Mouse (Mus musculus) heart, embryonic 16.5 days (tissue): ENCODE results near the gene Mrpl39. TPM values are rescaled to one million over a fixed set of nuclear protein-coding genes. Genes with fewer than 3 reads are reported as not detected.

ENCODE experiments used
- ATAC-seq: fragments of 200-750 bp; cut with Nextera tagmentation; replicated peaks from 2 replicates; pipeline ENCODE4 v1.8.0; 2017; ENCODE audit warnings: moderate number of reproducible peaks; ENCODE audit not compliant: insufficient read depth, low FRiP score; ENCODE audit errors: extremely low read depth
- H3K27ac ChIP-seq: fragments of 300-500 bp; sonication (generic); 2 replicates; pipeline ENCODE4 v1.5.1; 2014; ENCODE audit warnings: mild to moderate bottlenecking, low read length, control low read depth, moderate library complexity
- H3K27me3 ChIP-seq: fragments of 300-500 bp; sonication (generic); 2 replicates; pipeline ENCODE4 v1.6.1; 2014; ENCODE audit warnings: low read length, mixed read lengths; ENCODE audit not compliant: control insufficient read depth, insufficient read depth
- H3K36me3 ChIP-seq: fragments of 300-500 bp; sonication (generic); 2 replicates; pipeline ENCODE4 v1.6.1; 2014; ENCODE audit not compliant: control insufficient read depth, insufficient read depth
- H3K4me1 ChIP-seq: fragments of 300-500 bp; sonication (generic); 2 replicates; pipeline ENCODE4 v1.6.1; 2014; ENCODE audit warnings: low read length, mixed read lengths; ENCODE audit not compliant: control insufficient read depth, insufficient read depth
- H3K4me2 ChIP-seq: fragments of 300-500 bp; sonication (generic); 2 replicates; pipeline ENCODE4 v1.6.1; 2014; ENCODE audit warnings: low read depth, mild to moderate bottlenecking, control low read depth, low read length
- H3K4me3 ChIP-seq: fragments of 300-500 bp; sonication (generic); 2 replicates; pipeline ENCODE4 v1.5.1; 2014; ENCODE audit warnings: mild to moderate bottlenecking, control low read depth, low read length
- H3K9ac ChIP-seq: fragments of 300-500 bp; sonication (generic); 2 replicates; pipeline ENCODE4 v1.6.1; 2014; ENCODE audit warnings: low read length, control low read depth
- H3K9me3 ChIP-seq: fragments of 300-500 bp; sonication (generic); replicated peaks from 2 replicates; pipeline ENCODE4 v1.6.1; 2016; ENCODE audit warnings: low read length; ENCODE audit not compliant: control insufficient read depth
- WGBS: fragments of 180-500 bp; shearing (Covaris S2); extraction: QIAGEN DNeasy Blood & Tissue Kit; methylation state at CpG from one replicate; pipeline ENCODE4 v1.1.7; 2014; 5-methylcytosine and 5-hydroxymethylcytosine counted together
- microRNA counts: library from miRNA; unstranded; fragments of <30 nt; microRNA quantifications from one replicate; lab custom pipeline; 2016
- microRNA-seq: library from miRNA; unstranded; fragments of <30 nt; microRNA quantifications from one replicate; pipeline ENCODE4, GENCODE M21; 2017
- polyA plus RNA-seq: library from polyadenylated mRNA; unstranded; fragments of >200 nt; fragmentation: Nextera tagmentation; extraction: Ambion mirVana; gene quantifications from 2 replicates; pipeline ENCODE4 v1.2.1, GENCODE M21; 2015

Gene Mrpl39
- polyA plus RNA-seq, 1 experiment from 2014 or later = 53.4 TPM

DNA sequence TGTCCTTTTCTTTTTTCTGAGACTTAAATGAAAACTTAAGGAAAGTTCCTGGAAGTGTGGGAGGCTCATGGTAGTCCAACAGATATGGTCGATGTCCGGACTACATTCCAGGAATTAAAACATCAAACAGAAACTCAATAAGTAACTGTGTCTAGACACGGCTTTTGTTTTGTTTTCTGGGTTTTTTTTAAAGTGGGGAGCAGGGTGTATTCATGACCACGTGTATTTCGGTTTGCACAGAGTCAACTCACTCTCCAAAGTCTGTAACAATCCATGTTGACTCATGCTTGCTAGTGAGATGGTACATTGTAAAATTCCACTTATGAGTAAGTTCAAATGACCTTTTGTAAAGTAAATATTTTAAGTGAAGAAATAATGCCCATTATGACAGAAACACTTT, 54.8 kb downstream of the Mrpl39 start:
- Histone ChIP-seq H3K4me2 (no peak overlapping the region), H3K4me3 (no peak overlapping the region), H3K36me3 (no peaks in the 10 kb centered on the region), H3K4me1 (no peaks in the 10 kb centered on the region), H3K9me3 (no peaks in the 10 kb centered on the region; the same call in 1 of the 2 replicates), H3K27ac (no peak overlapping the region), H3K27me3 (no peaks in the 10 kb centered on the region), H3K9ac (no peak overlapping the region)
- ATAC-seq = no peak
- 66% methylated on average over 5 of the region's 5 CpGs for WGBS

- WGBS = 84% methylated on average over 3 of the region's 3 CpGs
- H3K9ac ChIP-seq = no peak overlapping the region
- H3K4me1 ChIP-seq = no peaks in the 10 kb centered on the region
- no peak overlapping the region for H3K27ac ChIP-seq
- ATAC-seq = no peak
- H3K4me2 ChIP-seq = no peak overlapping the region
- H3K36me3 ChIP-seq = no peaks in the 10 kb centered on the region
- H3K27me3 ChIP-seq = no peaks in the 10 kb centered on the region
- H3K9me3 ChIP-seq = no peaks in the 10 kb centered on the region; the same call in 1 of the 2 replicates
- H3K4me3 ChIP-seq = no peak overlapping the region
Observed at GRCm38 (mm10) chr16:84677292-84677691, 58.2 kb downstream of the Mrpl39 start.

MicroRNAs encoded within 50 kb of the gene (microRNA counts, 519-probe panel; counts per million panel counts)
- 2,339 counts per million, percentile 49 among the panel's probes with 10 or more counts for microRNA mmu-miR-155 (lab: Ali Mortazavi, UCI)

Small RNA genes lying within 50 kb of the gene (microRNA-seq; reads per million reads assigned to microRNA genes)
- 208 reads per million, percentile 62 among the genes with 10 or more reads in this experiment for gene Mir155

Other genes with a start within 250 kb of the Mrpl39 start
- gene A730009L09Rik, start 220.6 kb downstream of the Mrpl39 start, polyA plus RNA-seq = not detected in 2 replicates
- 8.5 and 9.8 TPM in 2 replicates for gene Jam2, start 38.4 kb upstream of the Mrpl39 start, polyA plus RNA-seq
- 33.5 and 35.7 TPM in 2 replicates for gene Gabpa, start 99.2 kb upstream of the Mrpl39 start, polyA plus RNA-seq
- gene Atp5j, start 99.9 kb upstream of the Mrpl39 start, polyA plus RNA-seq = 1,680 and 1,769 TPM in 2 replicates